Mouse (Mus musculus) midbrain, embryonic 13.5 days (tissue): Measurements from ENCODE around the gene Ebf3. TPM values are rescaled to one million over a fixed set of nuclear protein-coding genes. Genes with fewer than 3 reads are reported as not detected.
A peak's percentile ranks its signal among the peaks of the same experiment; 100 is the strongest.

ENCODE experiments used
- ATAC-seq: fragments of 200-750 bp; cut with Nextera tagmentation; 2 replicates; pipeline ENCODE4 v1.8.0; 2017; ENCODE audit warnings: mild to moderate bottlenecking, moderate TSS enrichment, moderate library complexity
- H3K27ac ChIP-seq: fragments of 300-500 bp; sonication (generic); 2 replicates; pipeline ENCODE4 v1.5.1; 2015; ENCODE audit warnings: inconsistent platforms, mild to moderate bottlenecking, moderate library complexity
- H3K27me3 ChIP-seq: fragments of 300-500 bp; sonication (generic); 2 replicates; pipeline ENCODE4 v1.6.1; 2015; ENCODE audit warnings: mild to moderate bottlenecking, inconsistent platforms
- H3K36me3 ChIP-seq: fragments of 300-500 bp; sonication (generic); 2 replicates; pipeline ENCODE4 v1.6.1; 2015; ENCODE audit warnings: mild to moderate bottlenecking, inconsistent platforms
- H3K4me1 ChIP-seq: fragments of 300-500 bp; sonication (generic); replicated peaks from 2 replicates; pipeline ENCODE4 v1.6.1; 2015; ENCODE audit warnings: inconsistent platforms
- H3K4me2 ChIP-seq: fragments of 300-500 bp; sonication (generic); replicated peaks from 2 replicates; pipeline ENCODE4 v1.6.1; 2015; ENCODE audit warnings: moderate library complexity, mild to moderate bottlenecking, inconsistent platforms
- H3K4me3 ChIP-seq: fragments of 300-500 bp; sonication (generic); replicated peaks from 2 replicates; pipeline ENCODE4 v1.5.1; 2015; ENCODE audit warnings: mild to moderate bottlenecking, inconsistent platforms
- H3K9ac ChIP-seq: fragments of 300-500 bp; sonication (generic); replicated peaks from 2 replicates; pipeline ENCODE4 v1.6.1; 2015; ENCODE audit warnings: mild to moderate bottlenecking, inconsistent platforms
- H3K9me3 ChIP-seq: fragments of 300-500 bp; sonication (generic); 2 replicates; pipeline ENCODE4 v1.6.1; 2016; ENCODE audit warnings: mild to moderate bottlenecking, inconsistent platforms
- WGBS: fragments of 180-500 bp; shearing (Covaris S2); methylation state at CpG from one replicate; pipeline ENCODE4 v1.1.7; 2015; 5-methylcytosine and 5-hydroxymethylcytosine counted together
- polyA plus RNA-seq: library from polyadenylated mRNA; unstranded; fragments of >200 nt; fragmentation: Nextera tagmentation; extraction: Ambion mirVana; gene quantifications from 2 replicates; pipeline ENCODE4 v1.2.1, GENCODE M21; 2015

Gene Ebf3
- polyA plus RNA-seq, 1 experiment from 2014 or later = 18.2 TPM

DNA sequence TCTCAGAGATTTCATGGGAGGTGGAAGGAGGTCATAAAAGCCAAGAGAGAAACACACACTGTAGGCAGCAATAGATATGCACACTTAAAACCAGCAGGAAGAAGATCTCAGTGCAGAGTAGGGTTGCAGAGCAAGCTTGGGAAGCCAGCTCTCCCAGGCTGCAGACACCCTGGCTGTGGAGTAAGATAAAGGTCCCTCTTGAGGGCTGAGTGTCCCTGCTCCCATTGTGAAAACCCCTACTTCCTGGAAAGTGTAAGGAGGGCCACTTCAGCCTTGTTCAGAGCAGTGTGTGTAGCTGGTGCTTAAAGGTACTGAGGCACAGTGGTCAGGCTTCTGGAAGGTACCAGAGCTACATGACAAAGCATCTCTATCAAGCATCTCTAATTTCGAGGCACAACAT is 100.8 kb downstream of the Ebf3 start:
- H3K27me3 ChIP-seq = no peaks in the 10 kb centered on the region; the same call in 1 of the 2 replicates
- H3K4me3 ChIP-seq = no peak overlapping the region
- no peak overlapping the region for H3K27ac ChIP-seq
- WGBS = 75% methylated on average over 1 of the region's 1 CpGs
- peaks cover 42% of the 10 kb centered on the region for H3K4me1 ChIP-seq
- H3K9ac ChIP-seq = no peak overlapping the region
- H3K36me3 ChIP-seq = peaks cover 17% of the 10 kb centered on the region
- no peak overlapping the region for H3K4me2 ChIP-seq
- ATAC-seq = no peak
- H3K9me3 ChIP-seq = no peaks in the 10 kb centered on the region

- no peak overlapping the region for H3K4me2 ChIP-seq
- H3K4me3 ChIP-seq = no peak overlapping the region
- 69% methylated on average over 4 of the region's 4 CpGs for WGBS
- H3K36me3 ChIP-seq = peaks cover 7% of the 10 kb centered on the region; the same call in 1 of the 2 replicates
- no peak for ATAC-seq
- H3K4me1 ChIP-seq = peaks cover 63% of the 10 kb centered on the region
- no peaks in the 10 kb centered on the region for H3K9me3 ChIP-seq
- H3K27me3 ChIP-seq = no peaks in the 10 kb centered on the region; the same call in 1 of the 2 replicates
- peak overlapping the region; percentile 37; the same call in 1 of the 2 replicates for H3K27ac ChIP-seq
- no peak overlapping the region for H3K9ac ChIP-seq
Measured at GRCm38 (mm10) chr7:137211332-137211731, 102.9 kb downstream of the Ebf3 start.

- H3K4me3 ChIP-seq = no peak overlapping the region
- no peak overlapping the region for H3K4me2 ChIP-seq
- H3K27ac ChIP-seq = peak overlapping the region; percentile 64
- H3K4me1 ChIP-seq = peaks cover 76% of the 10 kb centered on the region
- ATAC-seq = peak; percentile 66
- no peaks in the 10 kb centered on the region for H3K9me3 ChIP-seq
- H3K9ac ChIP-seq = no peak overlapping the region
- peaks cover 3% of the 10 kb centered on the region; the same call in 1 of the 2 replicates for H3K36me3 ChIP-seq
- WGBS = 20% methylated on average over 15 of the region's 15 CpGs
- H3K27me3 ChIP-seq = no peaks in the 10 kb centered on the region; the same call in 1 of the 2 replicates
Measured at GRCm38 (mm10) chr7:137209688-137210345, 104.4 kb downstream of the Ebf3 start.

DNA sequence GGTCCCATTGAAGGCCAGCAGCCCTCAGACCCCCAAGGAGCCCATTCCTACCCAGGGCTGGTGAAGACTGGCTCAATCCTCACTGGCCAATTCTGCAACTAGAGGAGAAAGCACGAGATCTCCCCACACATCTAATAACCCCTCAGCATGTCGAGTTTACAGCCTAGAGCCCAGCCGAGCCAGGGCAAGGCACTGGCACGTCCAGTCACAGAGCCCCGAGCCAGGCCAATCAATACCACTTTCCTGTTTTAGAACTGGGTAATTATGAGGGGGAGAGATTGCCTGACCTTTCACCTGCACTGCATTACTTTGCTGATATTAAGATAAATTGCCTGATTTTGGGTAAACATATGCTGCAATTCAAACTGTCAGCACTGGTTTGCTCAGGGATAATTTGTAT is 105.7 kb downstream of the Ebf3 start:
- Histone ChIP-seq H3K4me2 (no peak overlapping the region), H3K36me3 (0 out of 2 replicates have a peak, but pooled peaks cover 4% of the 10 kb centered on the region), H3K9me3 (no peaks in the 10 kb centered on the region), H3K9ac (no peak overlapping the region), H3K4me1 (peaks cover 87% of the 10 kb centered on the region), H3K27me3 (no peaks in the 10 kb centered on the region; the same call in 1 of the 2 replicates), H3K4me3 (no peak overlapping the region), H3K27ac (0 out of 2 replicates have a peak overlapping the region, but pooled peaks have one; percentile 32)
- WGBS = 67% methylated on average over 5 of the region's 5 CpGs
- ATAC-seq = no peak

GRCm38 (mm10) chr7:137206770-137207285 is 107.4 kb downstream of the Ebf3 start:
- H3K4me2 ChIP-seq = no peak overlapping the region
- peaks cover 94% of the 10 kb centered on the region for H3K4me1 ChIP-seq
- H3K9ac ChIP-seq = no peak overlapping the region
- 0 out of 2 replicates have a peak, but pooled peaks cover 4% of the 10 kb centered on the region for H3K36me3 ChIP-seq
- WGBS = 74% methylated on average over 21 of the region's 21 CpGs
- H3K4me3 ChIP-seq = no peak overlapping the region
- ATAC-seq = no peak
- H3K27me3 ChIP-seq = no peaks in the 10 kb centered on the region
- H3K9me3 ChIP-seq = no peaks in the 10 kb centered on the region
- peak overlapping the region; percentile 56 for H3K27ac ChIP-seq

- no peak overlapping the region for H3K4me3 ChIP-seq
- H3K4me1 ChIP-seq = peaks cover 30% of the 10 kb centered on the region
- peaks cover 53% of the 10 kb centered on the region for H3K36me3 ChIP-seq
- no peaks in the 10 kb centered on the region for H3K27me3 ChIP-seq
- no peak for ATAC-seq
- H3K4me2 ChIP-seq = no peak overlapping the region
- 83% methylated on average over 4 of the region's 4 CpGs for WGBS
- H3K27ac ChIP-seq = peak overlapping the region; percentile 53; the same call in 1 of the 2 replicates
- H3K9me3 ChIP-seq = no peaks in the 10 kb centered on the region
- no peak overlapping the region for H3K9ac ChIP-seq
Measured at GRCm38 (mm10) chr7:137199533-137199932, 114.7 kb downstream of the Ebf3 start.

DNA sequence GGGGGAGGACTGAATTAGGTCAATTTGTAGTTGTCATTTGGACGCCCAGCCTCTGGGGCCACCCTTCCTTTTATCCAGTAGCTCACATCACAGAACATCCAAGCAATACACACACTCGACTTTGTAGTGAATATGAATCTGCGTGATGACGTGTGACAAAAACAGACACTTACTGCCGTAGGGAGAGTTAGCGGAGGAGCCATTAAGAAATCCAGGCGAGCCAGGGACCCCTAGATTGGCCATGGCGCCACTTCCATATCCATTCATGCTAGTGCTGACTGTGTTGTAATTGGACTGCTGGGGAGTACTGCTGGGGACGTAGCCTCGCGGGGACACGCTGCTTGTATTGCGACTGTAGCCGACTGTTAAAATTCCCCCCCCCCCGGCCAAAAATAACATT is 115.3 kb downstream of the Ebf3 start:
- Histone ChIP-seq H3K4me2 (no peak overlapping the region), H3K36me3 (peaks cover 58% of the 10 kb centered on the region), H3K4me1 (peaks cover 24% of the 10 kb centered on the region), H3K4me3 (no peak overlapping the region), H3K27ac (no peak overlapping the region), H3K9ac (no peak overlapping the region), H3K9me3 (no peaks in the 10 kb centered on the region), H3K27me3 (no peaks in the 10 kb centered on the region)
- no peak for ATAC-seq
- 89% methylated on average over 15 of the region's 15 CpGs for WGBS

- Histone ChIP-seq H3K4me2 (no peak overlapping the region), H3K27me3 (0 out of 2 replicates have a peak, but pooled peaks cover 3% of the 10 kb centered on the region), H3K4me1 (peaks cover 18% of the 10 kb centered on the region), H3K27ac (peak overlapping the region; percentile 30; the same call in 1 of the 2 replicates), H3K4me3 (no peak overlapping the region), H3K9me3 (no peaks in the 10 kb centered on the region), H3K9ac (no peak overlapping the region), H3K36me3 (peaks cover 58% of the 10 kb centered on the region)
- 88% methylated on average over 23 of the region's 23 CpGs for WGBS
- no peak for ATAC-seq
Measured at GRCm38 (mm10) chr7:137197118-137198030, 116.9 kb downstream of the Ebf3 start.

DNA sequence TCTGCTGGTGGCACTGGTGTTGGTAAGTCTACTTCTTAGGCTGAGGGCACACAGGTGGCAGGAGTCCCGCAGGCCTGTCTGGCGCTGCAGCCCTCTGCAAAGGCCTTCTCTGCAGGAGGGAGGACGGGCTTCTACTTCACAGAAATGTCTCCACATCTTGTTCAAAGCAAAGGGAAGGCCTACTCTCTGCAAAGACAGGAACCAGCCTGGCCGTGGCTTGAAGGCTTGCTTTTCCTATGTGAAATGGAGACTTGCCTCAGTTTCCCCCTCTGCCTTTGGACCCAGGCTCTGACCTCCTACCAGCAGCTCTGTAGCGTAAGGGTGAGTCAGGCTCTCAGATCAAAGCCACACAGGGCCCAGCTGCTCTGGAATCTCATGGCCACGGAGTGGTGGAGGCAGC is 117.7 kb downstream of the Ebf3 start:
- H3K27ac ChIP-seq = 0 out of 2 replicates have a peak overlapping the region, but pooled peaks have one; percentile 3
- WGBS = 85% methylated on average over 6 of the region's 6 CpGs
- 0 out of 2 replicates have a peak, but pooled peaks cover 3% of the 10 kb centered on the region for H3K27me3 ChIP-seq
- H3K9me3 ChIP-seq = no peaks in the 10 kb centered on the region
- H3K36me3 ChIP-seq = peaks cover 58% of the 10 kb centered on the region
- H3K4me1 ChIP-seq = peaks cover 16% of the 10 kb centered on the region
- no peak overlapping the region for H3K4me2 ChIP-seq
- ATAC-seq = no peak
- no peak overlapping the region for H3K4me3 ChIP-seq
- no peak overlapping the region for H3K9ac ChIP-seq

- WGBS = 79% methylated on average over 7 of the region's 7 CpGs
- Histone ChIP-seq H3K9ac (no peak overlapping the region), H3K4me1 (peaks cover 13% of the 10 kb centered on the region), H3K36me3 (peaks cover 26% of the 10 kb centered on the region), H3K9me3 (no peaks in the 10 kb centered on the region), H3K27ac (peak overlapping the region; percentile 12; the same call in 1 of the 2 replicates), H3K4me3 (no peak overlapping the region), H3K27me3 (0 out of 2 replicates have a peak, but pooled peaks cover 3% of the 10 kb centered on the region), H3K4me2 (no peak overlapping the region)
- ATAC-seq = no peak
Measured at GRCm38 (mm10) chr7:137192776-137193278, 121.4 kb downstream of the Ebf3 start.

DNA sequence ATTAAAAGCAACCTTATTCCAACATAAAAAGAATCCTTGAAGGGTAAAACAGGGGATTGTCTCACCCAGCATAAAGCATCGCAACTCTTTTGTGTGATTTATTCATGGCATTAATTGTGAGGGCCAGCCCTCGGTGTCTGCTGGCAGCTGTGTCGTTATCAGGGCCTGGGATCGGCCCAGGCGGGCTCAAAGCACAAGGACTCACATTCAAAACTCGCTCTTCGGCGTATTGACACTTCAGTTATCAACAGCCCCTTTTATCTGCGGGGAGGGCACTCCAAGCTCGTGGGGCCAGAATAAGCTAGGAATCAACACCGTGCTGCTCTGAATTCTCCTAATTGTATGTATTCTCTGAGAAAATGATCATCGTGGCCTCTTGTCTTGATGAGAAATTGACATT is 122.4 kb downstream of the Ebf3 start:
- no peak overlapping the region for H3K4me2 ChIP-seq
- no peak overlapping the region for H3K4me3 ChIP-seq
- peak overlapping the region; percentile 59 for H3K27ac ChIP-seq
- peaks cover 13% of the 10 kb centered on the region for H3K4me1 ChIP-seq
- H3K9ac ChIP-seq = no peak overlapping the region
- peaks cover 17% of the 10 kb centered on the region for H3K36me3 ChIP-seq
- peak; percentile 45; the same call in 1 of the 2 replicates for ATAC-seq
- 0 out of 2 replicates have a peak, but pooled peaks cover 3% of the 10 kb centered on the region for H3K27me3 ChIP-seq
- H3K9me3 ChIP-seq = no peaks in the 10 kb centered on the region
- 38% methylated on average over 12 of the region's 12 CpGs for WGBS
